18 mouse cellular contexts compared by ENCODE assay signal in the genomic region with DNA sequence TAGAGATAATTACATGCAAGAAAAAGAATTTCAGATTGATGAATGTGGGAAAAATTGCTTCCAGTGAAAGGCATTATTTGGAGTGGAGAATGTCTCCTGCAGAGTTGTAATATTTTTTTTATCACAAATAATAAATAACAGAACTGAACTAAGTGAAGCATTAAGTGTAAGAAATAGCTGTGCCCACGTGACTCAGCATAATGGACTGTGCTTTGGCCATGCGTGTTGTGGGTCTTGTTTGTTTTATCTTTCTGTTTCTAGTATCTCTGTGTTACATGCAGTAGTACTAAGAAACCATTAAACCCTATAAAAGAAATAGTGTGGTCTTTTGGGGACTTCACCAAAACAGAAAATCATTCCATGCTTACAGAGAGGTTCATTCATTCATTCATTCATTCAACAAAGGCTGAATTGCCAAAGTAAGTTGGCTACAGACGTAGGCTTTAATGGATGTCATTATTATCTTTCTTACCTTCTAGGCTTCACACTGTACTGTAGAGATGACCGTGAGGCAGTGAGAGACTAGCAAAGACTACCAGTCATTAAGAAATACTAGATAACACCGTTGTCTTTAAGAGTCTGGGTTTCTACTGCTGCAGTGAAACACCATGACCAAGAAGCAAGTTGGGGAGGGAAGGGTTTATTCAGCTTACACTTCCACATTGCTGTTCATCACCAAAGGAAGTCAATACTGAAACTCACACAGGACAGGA.
DNase-seq lines count a peak whose midpoint lies in the region; ATAC-seq and TF ChIP-seq lines count a peak whose summit lies in the region.
"Had no signal": no experiment of that assay in that cellular context is flagged by ENCODE, and none has a peak within 500 bp of the region (broad histone marks: within the 10 kb centered on the region; RNA-seq: fewer than 3 reads in every experiment).

No protein-coding gene starts in this region.

- WGBS in liver, embryonic 12.5 days (ENCODE audit: insufficient replicate concordance) = 38% methylated on average over 5 of the region's 5 CpGs
- 33% methylated on average over 5 of the region's 5 CpGs for WGBS in liver, embryonic 16.5 days (ENCODE audit: insufficient replicate concordance)

- peak overlapping the region; percentile 72 for H3K27ac ChIP-seq in liver, embryonic 12.5 days
- 0 out of 2 replicates have a peak overlapping the region, but pooled peaks have one; percentile 15 for H3K27ac ChIP-seq in liver, embryonic 16.5 days (ENCODE audit: low read length)
- H3K27ac ChIP-seq: forebrain, embryonic 12.5 days; hindbrain, embryonic 10.5 days; hindbrain, embryonic 15.5 days had no signal

- H3K79me2 ChIP-seq in C2C12 (ENCODE audit: control insufficient read depth, insufficient read depth) = no peaks in the 10 kb centered on the region

- no peaks in the 10 kb centered on the region for H3K79me3 ChIP-seq in C2C12 (ENCODE audit: low read depth)

- H3K4me3 ChIP-seq in C2C12 (ENCODE audit: insufficient read depth, poor library complexity, severe bottlenecking) = no peak overlapping the region
- H3K4me3 ChIP-seq in liver, embryonic 12.5 days = no peak overlapping the region
- H3K4me3 ChIP-seq in liver, embryonic 16.5 days (ENCODE audit: low read depth, low read length) = no peak overlapping the region
- H3K4me3 ChIP-seq: embryonic facial prominence, embryonic 15.5 days; forebrain, embryonic 12.5 days; heart, embryonic 12.5 days; hindbrain, embryonic 10.5 days; hindbrain, embryonic 15.5 days had no signal

- H3K9ac ChIP-seq in liver, embryonic 12.5 days = no peak overlapping the region
- H3K9ac ChIP-seq in liver, embryonic 16.5 days (ENCODE audit: low read depth, low read length) = no peak overlapping the region
- H3K9ac ChIP-seq: embryonic facial prominence, embryonic 15.5 days; forebrain, embryonic 12.5 days; heart, embryonic 12.5 days; hindbrain, embryonic 15.5 days had no signal

- ATAC-seq in liver, embryonic 12.5 days = peak; percentile 75; the same call in 1 of the 2 replicates
- 0 out of 2 replicates have a peak, but pooled peaks have one; percentile 51 for ATAC-seq in liver, embryonic 16.5 days (ENCODE audit: low read depth)
- ATAC-seq: forebrain, embryonic 16.5 days had no signal

- no peaks in the 10 kb centered on the region for H3K9me3 ChIP-seq in liver, embryonic 12.5 days (replicated peaks)
- no peaks in the 10 kb centered on the region for H3K9me3 ChIP-seq in liver, embryonic 16.5 days (replicated peaks; ENCODE audit: control insufficient read depth, low read length)
- H3K9me3 ChIP-seq: embryonic facial prominence, embryonic 15.5 days; forebrain, embryonic 12.5 days; heart, embryonic 12.5 days; hindbrain, embryonic 10.5 days; hindbrain, embryonic 15.5 days had no signal

- peak; percentile 25 for DNase-seq in NIH3T3 (ENCODE audit: low read depth)
- DNase-seq in testis, postnatal 14 days (ENCODE audit: low spot score) = no peak
- no peak for DNase-seq in neural tube, embryonic 10.5 days (ENCODE audit: extremely low spot score, low spot score)
- no peak for DNase-seq in lung, postnatal 10 days
- no peak for DNase-seq in adrenal gland, adult (ENCODE audit: inconsistent age in 2 of 2, low spot score in 1 of 2)
- DNase-seq: adrenal gland, postnatal 36 days; cerebellum, postnatal 10 days; gastrocnemius, postnatal 10 days had no signal

- no peak overlapping the region for H3K4me2 ChIP-seq in liver, embryonic 12.5 days
- H3K4me2 ChIP-seq in liver, embryonic 16.5 days (ENCODE audit: low read depth, low read length) = no peak overlapping the region
- H3K4me2 ChIP-seq: embryonic facial prominence, embryonic 15.5 days; forebrain, embryonic 12.5 days; heart, embryonic 12.5 days; hindbrain, embryonic 15.5 days had no signal

- TF ChIP-seq CTCF in C2C12 (IDR thresholded peaks at IDR 0.05; ENCODE audit: control insufficient read depth, insufficient read depth, insufficient read length) = no peak

- H3ac ChIP-seq in C2C12 (ENCODE audit: control insufficient read depth, insufficient read length, low read depth) = no peak overlapping the region

- peaks cover 36% of the 10 kb centered on the region for H3K4me1 ChIP-seq in liver, embryonic 12.5 days
- peaks cover 18% of the 10 kb centered on the region for H3K4me1 ChIP-seq in liver, embryonic 16.5 days (ENCODE audit: control insufficient read depth, low read depth, low read length)

- no peaks in the 10 kb centered on the region for H3K27me3 ChIP-seq in C2C12 (ENCODE audit: control insufficient read depth, insufficient read depth, insufficient read length)
- no peaks in the 10 kb centered on the region for H3K27me3 ChIP-seq in liver, embryonic 12.5 days (replicated peaks)
- H3K27me3 ChIP-seq in liver, embryonic 16.5 days (ENCODE audit: control insufficient read depth, insufficient read depth, low read depth, low read length) = no peaks in the 10 kb centered on the region
- H3K27me3 ChIP-seq: CH12.LX; embryonic facial prominence, embryonic 15.5 days; forebrain, embryonic 12.5 days; heart, embryonic 12.5 days; hindbrain, embryonic 15.5 days had no signal

- H3K36me3 ChIP-seq in C2C12 (ENCODE audit: control insufficient read depth, insufficient read depth) = no peaks in the 10 kb centered on the region
- H3K36me3 ChIP-seq in liver, embryonic 12.5 days = no peaks in the 10 kb centered on the region
- H3K36me3 ChIP-seq in liver, embryonic 16.5 days (ENCODE audit: control insufficient read depth, insufficient read depth) = no peaks in the 10 kb centered on the region
- H3K36me3 ChIP-seq: embryonic facial prominence, embryonic 15.5 days; heart, embryonic 12.5 days; hindbrain, embryonic 15.5 days had no signal

TF ChIP-seq in C2C12, 6 proteins besides CTCF, POLR2A, EP300 and RAD21:
- TF ChIP-seq FOSL1 (IDR thresholded peaks at IDR 0.05; ENCODE audit: insufficient read depth, low read length, poor library complexity, severe bottlenecking) = no peak
- TF ChIP-seq USF1 (IDR thresholded peaks at IDR 0.05; ENCODE audit: low read depth) = peak; percentile 39
